Mouse (Mus musculus) hindbrain, embryonic 13.5 days (tissue): ENCODE measurements around the gene Sgpp1. TPM values are rescaled to one million over a fixed set of nuclear protein-coding genes. Genes with fewer than 3 reads are reported as not detected.

Source experiments
- ATAC-seq: fragments of 200-750 bp; cut with Nextera tagmentation; 2 replicates; pipeline ENCODE4 v1.8.0; 2017; ENCODE audit warnings: moderate TSS enrichment; ENCODE audit not compliant: low FRiP score
- H3K27ac ChIP-seq: fragments of 300-500 bp; sonication (generic); 2 replicates; pipeline ENCODE4 v1.5.1; 2015; ENCODE audit warnings: inconsistent platforms, mild to moderate bottlenecking, moderate library complexity
- H3K27me3 ChIP-seq: fragments of 300-500 bp; sonication (generic); 2 replicates; pipeline ENCODE4 v1.6.1; 2015; ENCODE audit warnings: mild to moderate bottlenecking, inconsistent platforms
- H3K36me3 ChIP-seq: fragments of 300-500 bp; sonication (generic); 2 replicates; pipeline ENCODE4 v1.6.1; 2015; ENCODE audit warnings: mild to moderate bottlenecking, inconsistent platforms
- H3K4me1 ChIP-seq: fragments of 300-500 bp; sonication (generic); replicated peaks from 2 replicates; pipeline ENCODE4 v1.6.1; 2015; ENCODE audit warnings: inconsistent platforms
- H3K4me2 ChIP-seq: fragments of 300-500 bp; sonication (generic); 2 replicates; pipeline ENCODE4 v1.6.1; 2015; ENCODE audit warnings: inconsistent platforms, mild to moderate bottlenecking, moderate library complexity
- H3K4me3 ChIP-seq: fragments of 300-500 bp; sonication (generic); 2 replicates; pipeline ENCODE4 v1.5.1; 2015; ENCODE audit warnings: mild to moderate bottlenecking, inconsistent platforms
- H3K9ac ChIP-seq: fragments of 300-500 bp; sonication (generic); 2 replicates; pipeline ENCODE4 v1.6.1; 2015; ENCODE audit warnings: mild to moderate bottlenecking, inconsistent platforms
- H3K9me3 ChIP-seq: fragments of 300-500 bp; sonication (generic); 2 replicates; pipeline ENCODE4 v1.6.1; 2016; ENCODE audit warnings: inconsistent platforms
- WGBS: fragments of 180-500 bp; shearing (Covaris S2); methylation state at CpG from one replicate; pipeline ENCODE4 v1.1.7; 2015; 5-methylcytosine and 5-hydroxymethylcytosine counted together
- polyA plus RNA-seq: library from polyadenylated mRNA; unstranded; fragments of >200 nt; fragmentation: Nextera tagmentation; extraction: Ambion mirVana; gene quantifications from 2 replicates; pipeline ENCODE4 v1.2.1, GENCODE M21; 2015

Gene Sgpp1
- polyA plus RNA-seq, 1 experiment from 2014 or later = 9.2 TPM

DNA sequence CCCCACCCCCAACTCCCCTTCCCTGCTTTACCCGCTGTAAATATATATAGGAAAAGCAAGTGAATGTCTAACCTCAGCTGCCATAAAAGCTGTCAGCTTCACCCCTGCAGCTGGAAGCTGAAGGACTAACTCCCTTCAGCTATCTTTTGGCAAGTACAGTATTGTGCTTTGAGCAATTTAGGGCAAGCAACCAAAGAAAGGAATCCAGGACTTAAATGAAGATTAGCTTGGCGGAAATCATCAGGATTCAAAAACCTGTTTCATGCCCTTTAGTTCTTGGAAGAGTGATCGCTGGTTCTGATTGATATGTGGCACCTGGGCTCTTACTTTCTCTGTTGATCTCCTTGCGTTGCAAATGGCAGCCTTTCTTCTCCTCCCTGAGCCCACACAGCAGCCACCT lies 13.0 kb upstream of the Sgpp1 start:
- WGBS = 71% methylated on average over 4 of the region's 4 CpGs
- H3K4me3 ChIP-seq = no peak overlapping the region

DNA sequence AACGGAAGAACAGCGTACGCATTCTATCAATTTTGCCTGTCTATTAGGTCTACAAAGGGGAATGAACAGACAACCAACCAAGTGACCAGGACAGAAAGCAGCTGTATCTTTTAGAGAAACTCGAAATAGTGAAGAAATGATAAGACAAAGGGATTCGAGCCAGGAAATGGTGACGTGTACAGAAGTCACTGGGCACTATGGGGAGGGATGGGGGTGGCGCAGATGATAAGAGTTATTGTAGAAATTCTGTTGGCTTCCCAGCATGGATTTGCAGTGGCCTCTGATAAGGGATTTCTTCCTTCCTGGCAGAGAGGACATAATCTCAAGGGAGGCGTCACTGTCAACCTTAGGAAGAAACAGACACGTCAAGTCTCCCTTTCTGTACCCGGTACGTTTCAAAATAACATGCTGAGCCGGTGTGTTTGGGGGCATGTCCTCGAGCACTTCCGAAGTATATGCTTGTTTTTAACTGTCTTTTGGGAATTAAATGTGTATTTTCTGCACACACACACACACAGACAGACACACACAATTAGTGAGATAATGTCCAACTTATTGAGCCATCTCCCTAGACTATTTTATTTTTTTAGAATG lies 10.3 kb upstream of the Sgpp1 start:
- 79% methylated on average over 14 of the region's 14 CpGs for WGBS
- H3K4me1 ChIP-seq = no peaks in the 10 kb centered on the region
- ATAC-seq = no peak
- no peak overlapping the region for H3K4me2 ChIP-seq
- no peak overlapping the region for H3K27ac ChIP-seq
- H3K36me3 ChIP-seq = no peaks in the 10 kb centered on the region
- no peaks in the 10 kb centered on the region for H3K9me3 ChIP-seq
- H3K9ac ChIP-seq = no peak overlapping the region
- 0 out of 2 replicates have a peak, but pooled peaks cover 2% of the 10 kb centered on the region for H3K27me3 ChIP-seq
- H3K4me3 ChIP-seq = no peak overlapping the region

More for the DNA sequence above, 13.0 kb upstream of the Sgpp1 start:
- no peaks in the 10 kb centered on the region for H3K36me3 ChIP-seq
- H3K4me2 ChIP-seq = no peak overlapping the region
- H3K27ac ChIP-seq = no peak overlapping the region
- H3K9me3 ChIP-seq = no peaks in the 10 kb centered on the region
- H3K9ac ChIP-seq = no peak overlapping the region
- H3K27me3 ChIP-seq = 0 out of 2 replicates have a peak, but pooled peaks cover 2% of the 10 kb centered on the region
- no peaks in the 10 kb centered on the region for H3K4me1 ChIP-seq
- ATAC-seq = no peak

DNA sequence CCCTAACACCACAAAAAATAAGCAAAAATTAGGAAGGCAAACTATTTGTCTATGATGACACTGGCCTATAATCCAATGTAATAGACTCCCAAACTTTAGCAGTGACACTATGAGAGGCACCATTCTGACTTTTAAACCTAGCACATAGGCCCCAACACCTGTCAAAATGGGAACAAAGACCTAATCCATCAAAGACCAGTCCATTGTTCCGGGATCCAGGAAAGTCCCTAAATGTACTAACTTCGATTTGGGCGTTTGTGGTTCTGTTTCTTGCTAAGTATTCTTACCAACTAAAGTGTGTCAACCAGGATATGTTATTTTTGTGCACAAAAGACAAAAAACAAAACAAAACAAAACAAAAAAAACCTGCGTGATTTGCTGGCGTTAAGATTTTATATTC lies 6.6 kb upstream of the Sgpp1 start:
- WGBS = 86% methylated on average over 5 of the region's 5 CpGs

DNA sequence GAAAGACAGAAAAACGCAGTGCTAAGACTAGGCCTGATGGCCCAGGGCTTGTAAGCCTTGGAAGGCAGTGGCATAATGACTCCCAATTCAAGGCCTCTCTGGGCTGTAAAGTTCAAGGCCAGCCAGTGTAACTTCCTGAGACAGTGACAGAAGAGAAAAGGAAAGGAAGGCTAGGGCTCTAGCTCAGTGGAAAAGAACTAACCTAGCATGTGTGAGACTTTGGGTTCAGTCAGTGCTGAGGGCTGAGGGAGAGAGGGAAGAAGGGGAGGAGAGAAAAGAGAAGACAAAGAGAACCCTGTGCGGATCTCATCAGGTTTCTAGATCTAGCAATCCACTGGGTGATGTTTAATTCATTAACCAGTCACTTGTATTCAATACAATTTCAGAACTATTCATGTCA lies 5.7 kb upstream of the Sgpp1 start:
- no peaks in the 10 kb centered on the region for H3K36me3 ChIP-seq
- no peak for ATAC-seq
- H3K27ac ChIP-seq = no peak overlapping the region
- no peak overlapping the region for H3K4me3 ChIP-seq
- no peak overlapping the region for H3K9ac ChIP-seq
- H3K27me3 ChIP-seq = peaks cover 16% of the 10 kb centered on the region
- no peak overlapping the region for H3K4me2 ChIP-seq
- no peaks in the 10 kb centered on the region for H3K9me3 ChIP-seq
- WGBS = 80% methylated on average over 2 of the region's 2 CpGs
- no peaks in the 10 kb centered on the region for H3K4me1 ChIP-seq

More for the DNA sequence above, 6.6 kb upstream of the Sgpp1 start:
- no peak overlapping the region for H3K9ac ChIP-seq
- H3K36me3 ChIP-seq = no peaks in the 10 kb centered on the region
- H3K4me3 ChIP-seq = no peak overlapping the region
- no peak for ATAC-seq
- H3K4me1 ChIP-seq = no peaks in the 10 kb centered on the region
- no peak overlapping the region for H3K4me2 ChIP-seq
- H3K27ac ChIP-seq = no peak overlapping the region
- no peaks in the 10 kb centered on the region for H3K9me3 ChIP-seq
- peaks cover 10% of the 10 kb centered on the region; the same call in 1 of the 2 replicates for H3K27me3 ChIP-seq

DNA sequence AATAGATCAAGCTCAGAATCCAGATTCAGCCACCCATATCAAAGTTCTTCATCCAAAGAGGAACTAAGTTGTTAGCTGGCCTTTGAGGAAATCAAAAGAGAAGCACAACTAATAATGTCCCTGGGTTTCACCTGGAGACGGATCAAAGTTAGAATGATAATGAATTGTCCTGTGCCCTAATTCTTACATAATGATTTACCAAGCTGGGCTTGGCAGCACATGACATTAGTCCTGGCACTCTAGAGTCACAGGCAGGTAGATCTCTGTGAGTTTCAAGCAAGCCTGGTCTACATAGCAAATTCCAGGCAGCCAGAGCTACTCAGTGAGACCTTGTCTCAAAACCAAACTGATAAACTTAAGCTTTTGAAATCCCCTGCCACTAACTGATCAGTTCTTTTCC lies 4.9 kb upstream of the Sgpp1 start:
- Histone ChIP-seq H3K27ac (no peak overlapping the region), H3K4me3 (no peak overlapping the region), H3K9me3 (no peaks in the 10 kb centered on the region), H3K9ac (no peak overlapping the region), H3K36me3 (no peaks in the 10 kb centered on the region), H3K4me2 (no peak overlapping the region), H3K27me3 (peaks cover 16% of the 10 kb centered on the region), H3K4me1 (no peaks in the 10 kb centered on the region)
- ATAC-seq = no peak
- 89% methylated on average over 1 of the region's 1 CpGs for WGBS

DNA sequence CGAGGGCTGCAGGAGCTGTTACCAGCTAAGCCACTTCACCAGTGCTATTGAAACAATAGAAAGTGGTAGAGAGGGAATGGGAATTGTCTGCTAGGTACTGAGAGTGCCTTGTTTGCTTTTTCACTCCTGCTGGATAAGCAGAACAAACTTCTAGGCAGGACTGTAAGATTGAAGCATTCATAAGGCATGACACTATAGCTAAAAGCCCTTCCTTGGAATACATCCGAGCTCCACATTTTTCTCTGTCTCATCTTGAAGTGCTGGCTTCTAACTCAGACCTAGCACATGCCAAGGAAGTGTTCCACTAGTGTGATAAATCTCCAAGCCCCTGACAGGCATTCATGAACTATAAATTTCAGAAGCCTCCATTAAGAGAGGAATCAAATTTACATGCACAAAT lies 4.1 kb upstream of the Sgpp1 start:
- H3K9me3 ChIP-seq = no peaks in the 10 kb centered on the region
- no peak for ATAC-seq
- 67% methylated on average over 2 of the region's 2 CpGs for WGBS
- no peak overlapping the region for H3K9ac ChIP-seq
- no peak overlapping the region for H3K4me3 ChIP-seq
- H3K36me3 ChIP-seq = no peaks in the 10 kb centered on the region
- no peak overlapping the region for H3K27ac ChIP-seq
- H3K27me3 ChIP-seq = peaks cover 16% of the 10 kb centered on the region
- H3K4me1 ChIP-seq = peaks cover 4% of the 10 kb centered on the region
- no peak overlapping the region for H3K4me2 ChIP-seq

DNA sequence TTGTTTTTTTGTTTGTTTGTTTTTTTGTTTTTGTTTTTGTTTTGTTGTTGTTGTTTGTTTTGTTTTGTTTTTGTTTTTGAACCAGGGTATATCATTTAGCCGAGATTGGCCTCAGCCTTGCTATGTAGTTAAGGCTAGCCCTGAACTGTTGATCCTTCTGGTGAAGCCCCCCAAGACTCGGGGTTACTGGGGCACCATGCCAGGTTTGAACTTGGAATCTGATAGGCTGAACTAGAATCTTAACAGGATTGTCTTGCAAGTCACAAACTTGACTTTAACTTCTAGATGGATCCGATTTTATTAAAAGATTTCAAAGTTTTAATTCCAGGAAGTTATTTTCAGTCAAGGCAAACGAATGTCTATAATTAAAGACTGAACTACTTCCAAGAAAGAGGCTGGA lies 767 bp upstream of the Sgpp1 start:
- H3K4me2 ChIP-seq = peak overlapping the region; percentile 94; the same call in 1 of the 2 replicates
- H3K27ac ChIP-seq = no peak overlapping the region
- 82% methylated on average over 4 of the region's 4 CpGs for WGBS
- ATAC-seq = no peak
- H3K9ac ChIP-seq = no peak overlapping the region
- peaks cover 26% of the 10 kb centered on the region for H3K4me1 ChIP-seq
- H3K27me3 ChIP-seq = peaks cover 23% of the 10 kb centered on the region
- H3K36me3 ChIP-seq = no peaks in the 10 kb centered on the region
- no peak overlapping the region for H3K4me3 ChIP-seq
- no peaks in the 10 kb centered on the region for H3K9me3 ChIP-seq

- peak overlapping the region; percentile 94 for H3K4me2 ChIP-seq
- WGBS = under 1% methylated on average over 17 of the region's 17 CpGs
- peaks cover 26% of the 10 kb centered on the region for H3K4me1 ChIP-seq
- H3K9me3 ChIP-seq = no peaks in the 10 kb centered on the region
- peaks cover 20% of the 10 kb centered on the region for H3K27me3 ChIP-seq
- peak overlapping the region; percentile 80 for H3K4me3 ChIP-seq
- no peaks in the 10 kb centered on the region for H3K36me3 ChIP-seq
- H3K27ac ChIP-seq = peak overlapping the region; percentile 87
- H3K9ac ChIP-seq = peak overlapping the region; percentile 90
- no peak; the same call in 1 of the 2 replicates for ATAC-seq
Observed at GRCm38 (mm10) chr12:75734891-75735245, 661 bp downstream of the Sgpp1 start.

GRCm38 (mm10) chr12:75734167-75734566 lies 1.4 kb downstream of the Sgpp1 start:
- Histone ChIP-seq H3K4me2 (peak overlapping the region; percentile 94), H3K27me3 (peaks cover 17% of the 10 kb centered on the region), H3K36me3 (no peaks in the 10 kb centered on the region), H3K9ac (peak overlapping the region; percentile 90), H3K27ac (no peak overlapping the region), H3K4me1 (peaks cover 26% of the 10 kb centered on the region), H3K4me3 (peak overlapping the region; percentile 80), H3K9me3 (no peaks in the 10 kb centered on the region)
- ATAC-seq = no peak
- 32% methylated on average over 10 of the region's 10 CpGs for WGBS

DNA sequence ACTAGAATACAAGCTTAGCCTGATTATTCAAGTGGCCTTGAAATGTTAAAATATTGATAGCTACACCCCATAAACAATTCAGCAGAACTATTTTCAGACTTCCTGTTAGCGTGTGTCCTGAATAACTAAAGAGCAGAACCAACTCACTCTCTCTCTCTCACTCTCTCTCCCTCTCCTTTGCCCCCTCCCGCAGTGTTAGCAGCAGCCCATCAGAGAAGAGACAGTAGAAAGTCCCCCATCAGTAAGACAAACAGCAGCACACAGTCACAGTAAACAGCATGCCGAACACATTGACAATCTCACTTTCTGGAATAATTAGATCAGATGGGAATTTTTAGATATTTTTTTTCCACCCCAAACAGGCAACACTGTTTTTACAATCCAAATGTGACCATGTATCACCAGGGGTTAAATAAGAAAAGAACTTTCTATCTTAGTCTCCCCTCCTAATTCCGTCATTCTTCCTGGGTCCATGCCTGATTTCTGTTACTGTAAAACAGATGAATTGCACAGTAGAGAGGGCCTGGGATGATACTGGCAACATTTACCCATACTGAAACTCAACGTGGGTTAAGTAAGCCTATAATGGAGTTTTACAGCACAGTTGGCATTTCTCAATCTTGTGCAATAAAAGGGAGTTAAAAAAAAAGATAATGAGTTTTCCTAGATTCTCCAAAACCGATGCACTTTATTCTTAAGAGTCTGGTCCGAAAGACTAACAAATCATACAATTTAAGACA lies 2.0 kb downstream of the Sgpp1 start:
- peaks cover 26% of the 10 kb centered on the region for H3K4me1 ChIP-seq
- no peaks in the 10 kb centered on the region for H3K9me3 ChIP-seq
- WGBS = 56% methylated on average over 7 of the region's 7 CpGs
- H3K4me3 ChIP-seq = peak overlapping the region; percentile 80
- peaks cover 17% of the 10 kb centered on the region for H3K27me3 ChIP-seq
- H3K4me2 ChIP-seq = peak overlapping the region; percentile 94
- ATAC-seq = no peak
- 0 out of 2 replicates have a peak overlapping the region, but pooled peaks have one; percentile 35 for H3K9ac ChIP-seq
- H3K27ac ChIP-seq = no peak overlapping the region
- peaks cover 3% of the 10 kb centered on the region for H3K36me3 ChIP-seq

GRCm38 (mm10) chr12:75731927-75732443 lies 3.5 kb downstream of the Sgpp1 start:
- 0 out of 2 replicates have a peak overlapping the region, but pooled peaks have one; percentile 8 for H3K4me2 ChIP-seq
- no peak overlapping the region for H3K4me3 ChIP-seq
- H3K9ac ChIP-seq = no peak overlapping the region
- H3K9me3 ChIP-seq = no peaks in the 10 kb centered on the region
- WGBS = 54% methylated on average over 6 of the region's 6 CpGs
- H3K4me1 ChIP-seq = peaks cover 26% of the 10 kb centered on the region
- ATAC-seq = no peak
- H3K27ac ChIP-seq = no peak overlapping the region
- H3K27me3 ChIP-seq = peaks cover 12% of the 10 kb centered on the region
- H3K36me3 ChIP-seq = peaks cover 3% of the 10 kb centered on the region

DNA sequence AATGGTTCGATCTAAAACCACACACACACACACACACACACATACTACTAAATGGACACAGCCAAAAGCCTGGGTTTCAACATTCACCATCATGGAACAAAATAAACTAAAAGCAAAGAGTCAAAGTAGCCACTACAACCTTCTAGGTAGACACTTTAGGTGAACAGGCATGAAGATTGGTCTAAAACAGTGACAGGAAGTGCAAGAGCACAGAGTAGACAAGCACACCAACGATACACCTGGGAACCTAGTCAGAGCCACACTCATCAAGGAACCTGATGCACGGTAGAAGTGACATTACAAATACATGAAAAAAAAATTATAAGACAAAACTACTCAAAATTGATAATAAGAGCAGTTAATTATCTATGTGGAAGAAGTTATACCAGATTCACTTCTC lies 4.0 kb downstream of the Sgpp1 start:
- 92% methylated on average over 3 of the region's 3 CpGs for WGBS

More for the DNA sequence above, 4.0 kb downstream of the Sgpp1 start:
- H3K4me2 ChIP-seq = no peak overlapping the region
- no peak overlapping the region for H3K4me3 ChIP-seq
- no peak overlapping the region for H3K27ac ChIP-seq
- H3K36me3 ChIP-seq = peaks cover 3% of the 10 kb centered on the region
- no peak for ATAC-seq
- no peak overlapping the region for H3K9ac ChIP-seq
- peaks cover 7% of the 10 kb centered on the region; the same call in 1 of the 2 replicates for H3K27me3 ChIP-seq
- no peaks in the 10 kb centered on the region for H3K9me3 ChIP-seq
- peaks cover 26% of the 10 kb centered on the region for H3K4me1 ChIP-seq
